Mouse (Mus musculus): ENCODE data around the gene Ascl3. TPM values are rescaled to one million over a fixed set of nuclear protein-coding genes. Genes with fewer than 3 reads are reported as not detected.

Gene Ascl3
- total RNA-seq, 1 experiment: not detected

DNA sequence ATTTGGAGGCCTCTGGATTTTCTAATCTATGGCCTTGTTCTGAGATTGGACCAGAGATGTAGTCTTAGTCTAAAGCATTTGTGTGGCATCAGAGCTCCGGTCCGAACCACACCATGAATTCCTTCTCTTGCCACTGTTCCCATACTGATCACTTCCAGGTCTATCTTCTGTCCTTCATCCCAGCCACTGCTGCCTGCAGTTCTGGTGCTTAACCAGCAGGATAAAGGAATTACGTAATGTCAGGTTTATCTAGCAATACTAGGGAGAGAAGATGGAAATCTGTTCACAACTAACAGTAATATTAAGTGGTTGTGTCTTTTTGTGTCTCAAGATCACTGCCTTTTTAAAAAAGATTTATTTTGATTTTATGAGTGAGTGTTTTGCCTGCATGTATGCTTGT lies 41.4 kb downstream of the Ascl3 start:
- DNase-seq (ENCODE audit: low read depth, low spot score): no peak
- no peak overlapping the region for H3K4me3 ChIP-seq (ENCODE audit: insufficient read depth in 1 of 2, low read depth in 1 of 2, low read length in 2 of 2, poor library complexity in 1 of 2, severe bottlenecking in 1 of 2)
- H3K36me3 ChIP-seq (ENCODE audit: control insufficient read depth, insufficient read depth, low read length, poor library complexity, severe bottlenecking): no peaks in the 10 kb centered on the region
- H3K9ac ChIP-seq (ENCODE audit: insufficient read depth, low read depth, low read length, poor library complexity, severe bottlenecking): no peak overlapping the region
- peaks cover 0 to 7% of the 10 kb centered on the region in 2 experiments; a peak in 1 of 4 replicates for H3K4me1 ChIP-seq (ENCODE audit: control insufficient read depth in 2 of 2, insufficient read depth in 2 of 2, low read length in 2 of 2, poor library complexity in 1 of 2)
- no peak for TF ChIP-seq HCFC1 (IDR thresholded peaks at IDR 0.05; ENCODE audit: borderline replicate concordance, insufficient read depth, low read length)
- TF ChIP-seq ZC3H11A (IDR thresholded peaks at IDR 0.05; ENCODE audit: borderline replicate concordance, low read depth, low read length): no peak
- no peak for TF ChIP-seq MAFK (IDR thresholded peaks at IDR 0.05; ENCODE audit: insufficient read depth, low read depth, low read length)
- TF ChIP-seq CHD2 (IDR thresholded peaks at IDR 0.05; ENCODE audit: low read depth, low read length): no peak
- TF ChIP-seq ZNF384 (IDR thresholded peaks at IDR 0.05; ENCODE audit: low read depth, low read length): no peak
- no peaks in the 10 kb centered on the region for H3K9me3 ChIP-seq (ENCODE audit: control insufficient read depth, insufficient read depth, low read depth, low read length)
- H3K27ac ChIP-seq (ENCODE audit: insufficient read depth, low read depth, low read length, poor library complexity, severe bottlenecking): no peak overlapping the region
- in situ Hi-C loops (cut with MboI; ENCODE audit: low sequenced_read_pairs in 2 of 2, unreplicated experiment in 2 of 2): no loop called here

DNA sequence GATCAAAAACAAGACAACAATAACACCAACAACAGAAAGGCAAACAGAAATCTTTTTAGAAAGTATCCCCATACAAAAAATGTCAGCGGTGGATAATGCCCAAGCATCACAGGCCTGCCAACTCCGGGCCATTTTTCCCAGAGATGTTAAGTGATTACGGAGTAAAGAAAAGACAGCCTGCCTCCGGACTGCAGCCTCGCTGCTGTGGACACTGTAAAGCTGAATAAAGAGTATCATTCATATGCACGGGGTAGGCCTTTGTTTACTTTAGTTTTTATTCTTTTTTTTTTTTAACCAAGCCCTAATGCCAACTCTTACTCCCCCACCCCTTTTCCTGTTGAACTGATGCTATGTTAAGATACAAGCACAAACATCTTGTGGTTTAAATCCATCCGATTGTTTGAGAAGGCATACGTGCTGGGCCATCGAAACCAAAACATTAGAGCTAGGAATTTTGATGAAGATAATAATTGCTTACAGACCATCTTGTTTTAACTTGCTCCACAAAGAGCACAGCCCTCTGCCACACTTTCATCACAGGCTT lies 44.9 kb downstream of the Ascl3 start:
- in situ Hi-C loops (cut with MboI; ENCODE audit: low sequenced_read_pairs in 2 of 2, unreplicated experiment in 2 of 2): loop anchor here in 1 of 2 experiments (10.0 kb wide), 1 partner anchor 162 kb away; no protein-coding TSS in a partner anchor

GRCm38 (mm10) chr7:109680879-109681278 lies 50.6 kb downstream of the Ascl3 start:
- in situ Hi-C loops (cut with MboI; ENCODE audit: low sequenced_read_pairs in 2 of 2, unreplicated experiment in 2 of 2): loop anchor here in 1 of 2 experiments (10.0 kb wide), 1 partner anchor 156 kb away; no protein-coding TSS in a partner anchor
- peak; percentile 57 for TF ChIP-seq CHD2 (IDR thresholded peaks at IDR 0.05; ENCODE audit: low read depth, low read length)
- TF ChIP-seq ZNF384 (IDR thresholded peaks at IDR 0.05; ENCODE audit: low read depth, low read length): no peak

More for the DNA sequence above, 44.9 kb downstream of the Ascl3 start:
- DNase-seq (ENCODE audit: low read depth, low spot score): no peak
- no peaks in the 10 kb centered on the region for H3K9me3 ChIP-seq (ENCODE audit: control insufficient read depth, insufficient read depth, low read depth, low read length)
- H3K27ac ChIP-seq (ENCODE audit: insufficient read depth, low read depth, low read length, poor library complexity, severe bottlenecking): no peak overlapping the region
- no peak overlapping the region for H3K4me3 ChIP-seq (ENCODE audit: insufficient read depth in 1 of 2, low read depth in 1 of 2, low read length in 2 of 2, poor library complexity in 1 of 2, severe bottlenecking in 1 of 2)
- no peak overlapping the region for H3K9ac ChIP-seq (ENCODE audit: insufficient read depth, low read depth, low read length, poor library complexity, severe bottlenecking)
- no peaks in the 10 kb centered on the region for H3K36me3 ChIP-seq (ENCODE audit: control insufficient read depth, insufficient read depth, low read length, poor library complexity, severe bottlenecking)
- H3K4me1 ChIP-seq (ENCODE audit: control insufficient read depth in 2 of 2, insufficient read depth in 2 of 2, low read length in 2 of 2, poor library complexity in 1 of 2): peaks cover 0 to 7% of the 10 kb centered on the region in 2 experiments; a peak in 1 of 4 replicates
- TF ChIP-seq CHD2 (IDR thresholded peaks at IDR 0.05; ENCODE audit: low read depth, low read length): no peak
- no peak for TF ChIP-seq HCFC1 (IDR thresholded peaks at IDR 0.05; ENCODE audit: borderline replicate concordance, insufficient read depth, low read length)
- TF ChIP-seq MAFK (IDR thresholded peaks at IDR 0.05; ENCODE audit: insufficient read depth, low read depth, low read length): no peak
- TF ChIP-seq ZNF384 (IDR thresholded peaks at IDR 0.05; ENCODE audit: low read depth, low read length): no peak
- no peak for TF ChIP-seq ZC3H11A (IDR thresholded peaks at IDR 0.05; ENCODE audit: borderline replicate concordance, low read depth, low read length)

DNA sequence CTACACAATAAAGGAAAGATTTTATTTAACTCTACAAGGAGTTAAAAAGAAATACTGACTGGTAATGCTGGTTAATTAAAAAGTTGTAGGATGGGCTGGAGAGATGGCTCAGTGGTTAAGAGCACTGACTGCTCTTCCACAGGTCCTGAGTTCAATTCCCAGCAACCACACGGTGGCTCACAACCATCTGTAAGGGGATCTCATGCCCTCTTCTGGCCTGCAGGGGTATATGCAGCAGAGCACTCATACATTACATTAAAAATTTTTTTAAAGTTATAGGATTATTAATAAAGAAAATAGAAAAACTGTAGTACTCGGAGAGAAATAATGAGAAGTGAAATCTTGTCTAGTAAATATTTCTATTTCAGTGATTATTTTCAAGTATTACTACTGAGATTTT lies 51.2 kb downstream of the Ascl3 start:
- Histone ChIP-seq H3K36me3 (ENCODE audit: control insufficient read depth, insufficient read depth, low read length, poor library complexity, severe bottlenecking) (no peaks in the 10 kb centered on the region), H3K27ac (ENCODE audit: insufficient read depth, low read depth, low read length, poor library complexity, severe bottlenecking) (no peak overlapping the region), H3K9ac (ENCODE audit: insufficient read depth, low read depth, low read length, poor library complexity, severe bottlenecking) (no peak overlapping the region), H3K4me3 (ENCODE audit: insufficient read depth in 1 of 2, low read depth in 1 of 2, low read length in 2 of 2, poor library complexity in 1 of 2, severe bottlenecking in 1 of 2) (no peak overlapping the region), H3K9me3 (ENCODE audit: control insufficient read depth, insufficient read depth, low read depth, low read length) (no peaks in the 10 kb centered on the region), H3K4me1 (ENCODE audit: control insufficient read depth in 2 of 2, insufficient read depth in 2 of 2, low read length in 2 of 2, poor library complexity in 1 of 2) (no peaks in the 10 kb centered on the region)
- DNase-seq (ENCODE audit: low read depth, low spot score): no peak
- TF ChIP-seq ZNF384 (IDR thresholded peaks at IDR 0.05; ENCODE audit: low read depth, low read length) (no peak), ZC3H11A (IDR thresholded peaks at IDR 0.05; ENCODE audit: borderline replicate concordance, low read depth, low read length) (no peak), CHD2 (IDR thresholded peaks at IDR 0.05; ENCODE audit: low read depth, low read length) (no peak), MAFK (IDR thresholded peaks at IDR 0.05; ENCODE audit: insufficient read depth, low read depth, low read length) (no peak), HCFC1 (IDR thresholded peaks at IDR 0.05; ENCODE audit: borderline replicate concordance, insufficient read depth, low read length) (no peak)
- in situ Hi-C loops (cut with MboI; ENCODE audit: low sequenced_read_pairs in 2 of 2, unreplicated experiment in 2 of 2): loop anchor here in 1 of 2 experiments (10.0 kb wide), 1 partner anchor 155 kb away; no protein-coding TSS in a partner anchor

More at GRCm38 (mm10) chr7:109680879-109681278, 50.6 kb downstream of the Ascl3 start:
- no peak for DNase-seq (ENCODE audit: low read depth, low spot score)
- H3K9me3 ChIP-seq (ENCODE audit: control insufficient read depth, insufficient read depth, low read depth, low read length): no peaks in the 10 kb centered on the region
- H3K4me1 ChIP-seq (ENCODE audit: control insufficient read depth in 2 of 2, insufficient read depth in 2 of 2, low read length in 2 of 2, poor library complexity in 1 of 2): no peaks in the 10 kb centered on the region
- H3K36me3 ChIP-seq (ENCODE audit: control insufficient read depth, insufficient read depth, low read length, poor library complexity, severe bottlenecking): no peaks in the 10 kb centered on the region
- H3K9ac ChIP-seq (ENCODE audit: insufficient read depth, low read depth, low read length, poor library complexity, severe bottlenecking): no peak overlapping the region
- no peak overlapping the region for H3K27ac ChIP-seq (ENCODE audit: insufficient read depth, low read depth, low read length, poor library complexity, severe bottlenecking)
- no peak overlapping the region for H3K4me3 ChIP-seq (ENCODE audit: insufficient read depth in 1 of 2, low read depth in 1 of 2, low read length in 2 of 2, poor library complexity in 1 of 2, severe bottlenecking in 1 of 2)

Other genes starting within 250 kb of the Ascl3 start
- gene Trim66, start 223.6 kb downstream of the Ascl3 start, total RNA-seq (2012; rRNA removed): 0.32 and 0.62 TPM in 2 replicates
- gene Rpl27a, start 212.6 kb downstream of the Ascl3 start, total RNA-seq (2012; rRNA removed): 1,397 and 1,680 TPM in 2 replicates
- 25.6 and 34.6 TPM in 2 replicates for gene St5, start 28.1 kb downstream of the Ascl3 start, total RNA-seq (2012; rRNA removed)
- 20.0 and 29.1 TPM in 2 replicates for gene Akip1, start 28.0 kb downstream of the Ascl3 start, total RNA-seq (2012; rRNA removed)
- 0.48 and 1.3 TPM in 2 replicates for gene BC051019, start 7.9 kb downstream of the Ascl3 start, total RNA-seq (2012; rRNA removed)
- gene Tmem9b, start 21.1 kb upstream of the Ascl3 start, total RNA-seq (2012; rRNA removed): 11.1 and 17.2 TPM in 2 replicates
- 0.58 and 0.98 TPM in 2 replicates for gene Nrip3, start 50.3 kb upstream of the Ascl3 start, total RNA-seq (2012; rRNA removed)
- 0.58 and 0.89 TPM in 2 replicates for gene Scube2, start 134.0 kb upstream of the Ascl3 start, total RNA-seq (2012; rRNA removed)
- gene Dennd5a, start 228.7 kb upstream of the Ascl3 start, total RNA-seq (2012; rRNA removed): 27.1 and 28.8 TPM in 2 replicates